Mouse (Mus musculus) kidney, adult 18-20 months (tissue): Measurements from ENCODE around the gene Tpp2.
A peak's percentile ranks its signal among the peaks of the same experiment; 100 is the strongest.
"Not testable (repeated sequence)": the region's sequence is repeated elsewhere in the genome, so short reads cannot be mapped to it uniquely, and the experiment has no call there.

Experiments
- DNase-seq: peaks from one replicate; pipeline ENCODE4 v3.0.0; 2021

Tpp2 gene

GRCm38 (mm10) chr1:43933488-43934415 is at the start of gene Tpp2:
Tpp2 (plus strand) TSS chr1:43933647.
- DNase-seq, result peak; percentile 97

GRCm38 (mm10) chr1:43888358-43888757 is 45.1 kb upstream of the Tpp2 start:
- not testable (repeated sequence) for DNase-seq

GRCm38 (mm10) chr1:43895742-43896141 is 37.7 kb upstream of the Tpp2 start:
- DNase-seq, result no peak

GRCm38 (mm10) chr1:43897131-43897530 is 36.3 kb upstream of the Tpp2 start:
- DNase-seq, result no peak

- no peak for DNase-seq
Measured at GRCm38 (mm10) chr1:43897987-43898386, 35.5 kb upstream of the Tpp2 start.

- DNase-seq, result peak; percentile 73
Measured at GRCm38 (mm10) chr1:43898991-43899714, 34.3 kb upstream of the Tpp2 start.

GRCm38 (mm10) chr1:43902417-43902816 is 31.0 kb upstream of the Tpp2 start:
- no peak for DNase-seq

GRCm38 (mm10) chr1:43902855-43903254 is 30.6 kb upstream of the Tpp2 start:
- no peak for DNase-seq

- DNase-seq, result no peak
Measured at GRCm38 (mm10) chr1:43915428-43915827, 18.0 kb upstream of the Tpp2 start.

- no peak for DNase-seq
Measured at GRCm38 (mm10) chr1:43916854-43917253, 16.6 kb upstream of the Tpp2 start.

GRCm38 (mm10) chr1:43934416-43934810 is 966 bp downstream of the Tpp2 start:
- DNase-seq, result no peak

GRCm38 (mm10) chr1:43939310-43939709 is 5.9 kb downstream of the Tpp2 start:
- no peak for DNase-seq

GRCm38 (mm10) chr1:43941476-43942217 is 8.2 kb downstream of the Tpp2 start:
- DNase-seq, result no peak

- DNase-seq, result no peak
Measured at GRCm38 (mm10) chr1:43942814-43943213, 9.4 kb downstream of the Tpp2 start.

GRCm38 (mm10) chr1:43953679-43954078 is 20.2 kb downstream of the Tpp2 start:
- DNase-seq, result no peak

- DNase-seq, result no peak
Measured at GRCm38 (mm10) chr1:43964381-43964780, 30.9 kb downstream of the Tpp2 start.

GRCm38 (mm10) chr1:43966756-43967155 is 33.3 kb downstream of the Tpp2 start:
- DNase-seq, result no peak

- DNase-seq, result no peak
Measured at GRCm38 (mm10) chr1:43969361-43969760, 35.9 kb downstream of the Tpp2 start.

- no peak for DNase-seq
Measured at GRCm38 (mm10) chr1:43971089-43971488, 37.6 kb downstream of the Tpp2 start.

GRCm38 (mm10) chr1:43996914-43997589 is 63.6 kb downstream of the Tpp2 start:
- no peak for DNase-seq

GRCm38 (mm10) chr1:44004513-44004912 is 71.1 kb downstream of the Tpp2 start:
- DNase-seq, result no peak

GRCm38 (mm10) chr1:44015556-44015955 is 82.1 kb downstream of the Tpp2 start:
- DNase-seq, result peak; percentile 11

GRCm38 (mm10) chr1:44019934-44020333 is 86.5 kb downstream of the Tpp2 start, which contains the start of gene Mettl21c:
Mettl21c (minus strand) TSS chr1:44020034.
- DNase-seq, result no peak
